Mouse (Mus musculus): ENCODE results near the gene Chrna1.

Gene Chrna1

GRCm38 (mm10) chr2:73580166-73580565, at the start of gene Chrna1:
Chrna1 (minus strand) TSS chr2:73580338.
- no peak for DNase-seq (ENCODE audit: low spot score in 2 of 2)

GRCm38 (mm10) chr2:73618486-73619052, 38.4 kb upstream of the Chrna1 start:
- no peak for DNase-seq (ENCODE audit: low spot score in 2 of 2)

- no peak for DNase-seq (ENCODE audit: low spot score in 2 of 2)
Measured at GRCm38 (mm10) chr2:73616434-73617057, 36.4 kb upstream of the Chrna1 start.

- DNase-seq (ENCODE audit: low spot score in 2 of 2), result no peak
Measured at GRCm38 (mm10) chr2:73615456-73615855, 35.3 kb upstream of the Chrna1 start.

- DNase-seq (ENCODE audit: low spot score in 2 of 2), result no peak
Measured at GRCm38 (mm10) chr2:73614303-73614702, 34.2 kb upstream of the Chrna1 start.

- no peak for DNase-seq (ENCODE audit: low spot score in 2 of 2)
Measured at GRCm38 (mm10) chr2:73612941-73613340, 32.8 kb upstream of the Chrna1 start.

- no peak for DNase-seq (ENCODE audit: low spot score in 2 of 2)
Measured at GRCm38 (mm10) chr2:73612367-73612914, 32.3 kb upstream of the Chrna1 start.

- DNase-seq (ENCODE audit: low spot score in 2 of 2), result no peak
Measured at GRCm38 (mm10) chr2:73611798-73612197, 31.7 kb upstream of the Chrna1 start.

GRCm38 (mm10) chr2:73609724-73610210, 29.6 kb upstream of the Chrna1 start:
- DNase-seq (ENCODE audit: low spot score in 2 of 2), result no peak

GRCm38 (mm10) chr2:73609067-73609723, 29.1 kb upstream of the Chrna1 start:
- DNase-seq (ENCODE audit: low spot score in 2 of 2), result no peak

- no peak for DNase-seq (ENCODE audit: low spot score in 2 of 2)
Measured at GRCm38 (mm10) chr2:73608391-73608790, 28.3 kb upstream of the Chrna1 start.

- DNase-seq (ENCODE audit: low spot score in 2 of 2), result no peak
Measured at GRCm38 (mm10) chr2:73607609-73608008, 27.5 kb upstream of the Chrna1 start.

- DNase-seq (ENCODE audit: low spot score in 2 of 2), result no peak
Measured at GRCm38 (mm10) chr2:73607146-73607545, 27.0 kb upstream of the Chrna1 start.

GRCm38 (mm10) chr2:73606616-73607015, 26.5 kb upstream of the Chrna1 start:
- DNase-seq (ENCODE audit: low spot score in 2 of 2), result no peak

- DNase-seq (ENCODE audit: low spot score in 2 of 2), result no peak
Measured at GRCm38 (mm10) chr2:73605077-73605476, 24.9 kb upstream of the Chrna1 start.

GRCm38 (mm10) chr2:73604579-73604978, 24.4 kb upstream of the Chrna1 start:
- DNase-seq (ENCODE audit: low spot score in 2 of 2), result no peak

- DNase-seq (ENCODE audit: low spot score in 2 of 2), result no peak
Measured at GRCm38 (mm10) chr2:73600650-73601049, 20.5 kb upstream of the Chrna1 start.

GRCm38 (mm10) chr2:73597772-73598171, 17.6 kb upstream of the Chrna1 start:
- DNase-seq (ENCODE audit: low spot score in 2 of 2), result no peak

- no peak for DNase-seq (ENCODE audit: low spot score in 2 of 2)
Measured at GRCm38 (mm10) chr2:73596786-73597185, 16.6 kb upstream of the Chrna1 start.

GRCm38 (mm10) chr2:73596326-73596725, 16.2 kb upstream of the Chrna1 start:
- DNase-seq (ENCODE audit: low spot score in 2 of 2), result no peak

GRCm38 (mm10) chr2:73593101-73593439, 12.9 kb upstream of the Chrna1 start:
- DNase-seq (ENCODE audit: low spot score in 2 of 2), result no peak

GRCm38 (mm10) chr2:73592231-73593100, 12.3 kb upstream of the Chrna1 start:
- DNase-seq (ENCODE audit: low spot score in 2 of 2), result no peak
